Mouse (Mus musculus): ENCODE results near the gene Kif1a. TPM values are rescaled to one million over a fixed set of nuclear protein-coding genes. Genes with fewer than 3 reads are reported as not detected.
A peak's percentile ranks its signal among the peaks of the same experiment; 100 is the strongest.

Kif1a gene
- 10 to 100 TPM; 33.6 to 43.0 TPM for total RNA-seq (2021)
- polyA plus RNA-seq (2012; rRNA removed) = 25.7 and 29.0 TPM in 2 replicates
- long read RNA-seq, partial matches to known transcripts = 2 of 4 reads
- long read RNA-seq, other reads (novel, unspliced or antisense) = 2 of 4 reads

- peak; percentile 71 for DNase-seq
Measured at GRCm38 (mm10) chr1:93101571-93102061, at the start of gene Kif1a. TSS of gene Kif1a (minus strand) at chr1:93101951.

- no peak for DNase-seq
Measured at GRCm38 (mm10) chr1:93150907-93151661, 49.3 kb upstream of the Kif1a start.

GRCm38 (mm10) chr1:93144176-93144575, 42.4 kb upstream of the Kif1a start:
- DNase-seq = no peak

- peak; percentile 35 for DNase-seq
Measured at GRCm38 (mm10) chr1:93142871-93143270, 41.1 kb upstream of the Kif1a start.

- DNase-seq = no peak
Measured at GRCm38 (mm10) chr1:93139713-93140112, 38.0 kb upstream of the Kif1a start.

- peak; percentile 15 for DNase-seq
Measured at GRCm38 (mm10) chr1:93138534-93138933, 36.8 kb upstream of the Kif1a start.

DNA sequence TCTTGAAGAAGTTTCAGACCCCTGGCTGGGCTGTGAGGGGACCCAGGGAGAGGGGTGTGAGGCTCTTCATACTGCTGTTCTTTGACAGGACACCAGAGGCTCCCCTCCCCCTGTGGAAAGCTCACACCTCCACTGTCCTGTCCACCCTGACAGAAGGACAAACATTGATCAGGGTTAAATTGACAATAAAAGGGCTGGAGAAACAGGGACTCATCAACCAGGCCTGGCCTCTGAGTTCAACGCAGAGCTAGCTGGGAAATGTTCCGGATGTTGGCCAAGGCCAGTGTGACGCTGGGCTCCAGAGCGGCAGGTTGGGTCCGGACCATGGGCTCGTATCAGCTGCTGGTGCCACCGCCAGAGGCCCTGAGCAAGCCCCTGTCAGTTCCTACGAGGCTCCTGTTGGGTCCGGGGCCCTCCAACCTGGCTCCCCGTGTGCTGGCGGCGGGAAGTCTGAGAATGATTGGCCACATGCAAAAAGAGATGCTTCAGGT, 33.3 kb upstream of the Kif1a start, which contains the start of gene Agxt:
Gene Agxt, plus strand, starts transcription at position 205 of the 491 bp plus-strand sequence.
- DNase-seq = no peak

DNA sequence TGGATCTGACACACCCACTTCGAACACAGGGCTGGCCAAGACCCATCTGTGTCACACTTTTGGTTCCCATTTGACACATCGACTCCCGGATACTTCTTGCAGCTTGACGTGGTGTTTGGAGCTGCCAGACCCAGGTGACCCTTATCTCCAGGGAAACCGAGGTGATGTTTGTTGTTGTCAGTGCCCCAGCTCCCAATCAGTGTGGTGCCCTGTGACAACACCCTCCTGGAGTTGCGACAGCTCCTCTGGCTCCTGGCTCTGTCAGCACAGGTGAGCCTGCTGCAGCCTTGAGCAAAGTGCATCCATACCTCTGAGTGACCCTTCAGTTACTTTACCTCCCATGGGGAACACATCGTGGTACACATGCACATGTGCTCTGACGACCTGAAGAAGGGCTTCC, 30.9 kb upstream of the Kif1a start:
- no peak for DNase-seq

DNA sequence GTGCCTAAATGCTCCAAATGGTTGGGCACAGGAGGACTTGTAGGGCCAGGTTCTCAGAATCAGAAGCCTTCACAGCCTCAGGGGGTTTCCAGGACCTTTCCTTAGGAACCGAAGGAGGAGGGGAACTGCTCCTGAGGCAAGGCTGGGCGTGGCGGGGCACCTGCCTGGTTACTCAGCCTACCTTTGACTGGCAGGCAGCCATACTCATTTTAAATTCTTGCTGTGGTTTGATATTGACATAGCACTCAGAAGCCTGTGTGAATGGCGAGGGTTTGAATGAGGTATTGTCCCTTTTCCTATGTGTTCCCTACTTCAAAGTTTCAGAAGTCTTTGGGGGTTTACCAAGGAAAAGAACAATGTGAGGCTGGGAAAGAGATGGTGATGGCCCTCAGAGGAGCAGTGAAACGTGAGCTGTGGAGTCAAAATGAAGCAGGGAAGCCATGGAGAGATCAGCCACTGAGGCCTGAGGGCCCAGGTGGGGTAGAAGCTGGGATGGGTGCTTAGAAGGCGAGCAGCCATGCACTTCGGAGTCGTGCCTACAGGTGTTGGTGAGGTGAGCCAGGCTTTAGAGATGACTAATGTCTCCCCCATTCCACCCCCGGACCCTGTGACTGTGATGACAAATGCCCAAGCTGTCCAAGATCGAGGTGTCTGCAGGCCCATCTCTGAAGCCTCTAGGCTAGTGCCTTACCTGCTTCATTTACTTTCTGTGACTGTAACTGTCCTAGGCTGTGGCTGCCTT, 28.7 kb upstream of the Kif1a start:
- no peak for DNase-seq

- DNase-seq = peak; percentile 45
Measured at GRCm38 (mm10) chr1:93128710-93129349, 27.1 kb upstream of the Kif1a start.

GRCm38 (mm10) chr1:93128209-93128608, 26.5 kb upstream of the Kif1a start:
- DNase-seq = peak; percentile 16

- no peak for DNase-seq
Measured at GRCm38 (mm10) chr1:93125256-93125655, 23.5 kb upstream of the Kif1a start.

DNA sequence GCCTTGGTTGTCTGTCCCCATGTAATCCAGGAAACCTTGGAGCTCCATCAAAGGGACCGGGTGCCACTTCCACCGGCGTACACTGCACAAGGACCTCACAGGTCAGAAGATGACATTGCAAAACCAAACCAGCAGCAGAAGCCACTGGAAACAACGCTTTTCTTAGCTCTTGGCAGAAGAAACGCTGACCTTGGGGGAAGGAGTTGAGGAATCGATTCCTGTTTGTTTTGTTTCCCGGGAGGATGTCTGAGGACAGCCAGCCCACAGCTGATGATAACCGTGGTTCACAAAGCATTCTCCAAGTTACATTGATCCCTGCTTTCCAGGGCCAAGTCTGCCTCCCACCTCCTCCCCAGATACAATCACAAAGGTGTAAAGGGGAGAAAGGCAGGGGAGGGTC, 22.3 kb upstream of the Kif1a start:
- DNase-seq = peak; percentile 43

GRCm38 (mm10) chr1:93123179-93123854, 21.6 kb upstream of the Kif1a start:
- no peak for DNase-seq

GRCm38 (mm10) chr1:93118816-93119215, 17.1 kb upstream of the Kif1a start:
- DNase-seq = no peak

DNA sequence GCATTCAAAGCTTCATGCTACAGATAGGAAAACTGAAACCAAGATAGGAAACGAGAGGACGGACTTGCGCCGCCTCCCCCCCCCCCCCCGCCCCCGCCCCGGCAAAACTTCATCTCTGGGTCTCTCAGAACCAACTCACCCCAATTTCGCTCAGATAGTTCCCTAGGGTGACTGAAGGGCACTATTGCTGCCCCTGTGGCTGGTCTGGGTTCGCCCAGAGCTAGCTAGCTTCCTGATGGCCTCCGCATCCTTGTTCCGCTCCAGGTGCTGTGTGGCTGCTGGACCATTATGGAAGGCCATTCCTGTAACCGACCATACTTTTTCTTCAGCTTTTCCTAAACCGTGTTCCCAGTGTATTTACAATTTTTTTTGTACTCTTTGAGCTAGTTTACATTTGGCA, 13.7 kb upstream of the Kif1a start:
- DNase-seq = no peak

DNA sequence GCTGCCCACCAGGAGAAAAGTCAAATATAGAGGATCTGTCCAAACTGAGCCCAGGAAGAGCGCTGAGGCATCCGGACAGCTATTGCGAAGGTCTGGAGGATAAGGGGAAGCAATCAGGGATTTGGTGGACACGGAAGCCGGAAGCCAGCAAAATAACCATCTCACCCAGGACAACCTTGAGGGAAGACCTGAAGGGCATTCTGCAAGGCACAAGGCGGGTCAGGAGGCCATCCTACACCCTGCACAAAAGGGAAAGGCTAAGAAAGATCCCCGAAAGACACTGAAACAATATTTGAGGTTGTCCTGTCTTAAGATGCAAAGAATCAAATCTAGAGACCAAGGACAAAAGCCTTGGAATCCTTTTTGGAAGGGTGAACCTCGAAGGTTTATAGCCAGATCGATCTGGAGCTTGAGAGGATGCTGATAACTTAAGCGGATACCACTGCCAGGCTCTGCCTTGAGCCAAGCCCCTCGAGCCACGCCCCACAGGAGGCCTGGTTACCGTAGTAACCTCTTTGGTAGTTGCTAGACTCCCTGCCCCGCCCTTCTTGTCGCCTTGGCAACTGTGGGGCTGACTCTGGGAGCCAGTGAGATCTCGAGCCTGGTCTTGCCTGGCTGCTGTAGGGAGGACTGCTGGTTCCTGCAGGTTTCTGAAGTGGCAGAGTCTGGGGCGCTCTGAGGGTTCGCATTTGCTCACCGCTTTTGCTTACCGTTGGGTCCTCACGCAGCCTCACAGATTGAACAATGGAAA, 13.1 kb upstream of the Kif1a start:
- peak; percentile 82 for DNase-seq

GRCm38 (mm10) chr1:93102700-93103099, 949 bp upstream of the Kif1a start:
- DNase-seq = no peak

- DNase-seq = peak; percentile 57
Measured at GRCm38 (mm10) chr1:93100576-93101491, 917 bp downstream of the Kif1a start.

DNA sequence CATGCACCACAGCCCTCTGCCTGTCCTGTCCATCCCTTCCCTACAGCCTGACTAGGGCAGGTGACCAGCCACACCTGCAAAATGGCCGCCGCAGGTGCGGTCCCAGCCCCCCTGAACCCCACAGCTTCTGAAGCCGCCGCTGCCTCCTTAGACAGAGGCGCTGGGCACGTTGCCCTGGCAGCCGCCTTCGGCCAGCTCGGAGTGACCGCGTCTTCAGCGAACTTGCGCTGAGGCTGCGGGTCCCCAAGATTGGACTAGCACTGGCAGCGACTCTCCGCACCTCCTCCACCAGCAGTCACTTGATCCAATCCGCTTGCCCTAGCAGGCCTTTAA, 1.5 kb downstream of the Kif1a start:
- DNase-seq = peak; percentile 52
